Mouse (Mus musculus): ENCODE measurements around the gene Pmvk. TPM values are rescaled to one million over a fixed set of nuclear protein-coding genes. Genes with fewer than 3 reads are reported as not detected.

Gene Pmvk
- total RNA-seq, 2 experiments from 2014 or later = 31.4 to 77.1 TPM

Other genes with a start within 250 kb of the Pmvk start
- 10 to 100 TPM in 1 of 2 experiments, 1 to 10 TPM in 1; 7.9 to 14.5 TPM for gene Thbs3, start 239.4 kb upstream of the Pmvk start, total RNA-seq (2021)
- 100 to 1,000 TPM; 141 to 148 TPM for gene Mtx1, start 227.5 kb upstream of the Pmvk start, total RNA-seq (2021)
- under 1 TPM; 0.23 to 0.35 TPM for gene Muc1, start 225.5 kb upstream of the Pmvk start, total RNA-seq (2021)
- 100 to 1,000 TPM; 108 to 123 TPM for gene Krtcap2, start 208.6 kb upstream of the Pmvk start, total RNA-seq (2021)
- gene Trim46, start 208.2 kb upstream of the Pmvk start, total RNA-seq (2021) = 1 to 10 TPM; 1.7 to 2.9 TPM
- 100 to 1,000 TPM; 119 to 122 TPM for gene Dpm3, start 195.2 kb upstream of the Pmvk start, total RNA-seq (2021)
- 10 to 100 TPM; 40.9 to 52.4 TPM for gene Slc50a1, start 184.0 kb upstream of the Pmvk start, total RNA-seq (2021)
- 10 to 100 TPM; 12.2 to 12.6 TPM for gene Efna1, start 173.4 kb upstream of the Pmvk start, total RNA-seq (2021)
- gene Efna3, start 131.6 kb upstream of the Pmvk start, total RNA-seq (2021) = under 1 TPM in 1 of 2 experiments, not detected in 1; 0.42 TPM
- gene Efna4, start 116.5 kb upstream of the Pmvk start, total RNA-seq (2021) = 1 to 10 TPM in 1 of 2 experiments, under 1 TPM in 1; 0.43 to 1.1 TPM
- gene Adam15, start 104.5 kb upstream of the Pmvk start, total RNA-seq (2021) = 10 to 100 TPM; 56.3 to 87.6 TPM
- gene Dcst2, start 92.6 kb upstream of the Pmvk start, total RNA-seq (2021) = under 1 TPM; 0.80 to 0.93 TPM
- 1 to 10 TPM in 1 of 2 experiments, under 1 TPM in 1; 0.46 to 1.4 TPM for gene Dcst1, start 89.3 kb upstream of the Pmvk start, total RNA-seq (2021)
- 100 to 1,000 TPM in 1 of 2 experiments, 10 to 100 TPM in 1; 89.7 to 101 TPM for gene Zbtb7b, start 59.8 kb upstream of the Pmvk start, total RNA-seq (2021)
- under 1 TPM in 1 of 2 experiments, not detected in 1; 0.30 TPM for gene Lenep, start 51.7 kb upstream of the Pmvk start, total RNA-seq (2021)
- 10 to 100 TPM; 28.6 to 37.6 TPM for gene Flad1, start 42.7 kb upstream of the Pmvk start, total RNA-seq (2021)
- 10 to 100 TPM; 14.3 to 19.6 TPM for gene Cks1b, start 36.2 kb upstream of the Pmvk start, total RNA-seq (2021)
- gene Shc1, start 36.1 kb upstream of the Pmvk start, total RNA-seq (2021) = 10 to 100 TPM; 75.5 to 87.1 TPM
- gene Pygo2, start 24.3 kb upstream of the Pmvk start, total RNA-seq (2021) = 10 to 100 TPM; 40.7 to 40.9 TPM
- 10 to 100 TPM; 53.2 to 57.8 TPM for gene Pbxip1, start 17.8 kb upstream of the Pmvk start, total RNA-seq (2021)
- 1 to 10 TPM; 2.7 to 3.8 TPM for gene Kcnn3, start 65.6 kb downstream of the Pmvk start, total RNA-seq (2021)